Mouse (Mus musculus): ENCODE results near the gene Hyou1.

DNA sequence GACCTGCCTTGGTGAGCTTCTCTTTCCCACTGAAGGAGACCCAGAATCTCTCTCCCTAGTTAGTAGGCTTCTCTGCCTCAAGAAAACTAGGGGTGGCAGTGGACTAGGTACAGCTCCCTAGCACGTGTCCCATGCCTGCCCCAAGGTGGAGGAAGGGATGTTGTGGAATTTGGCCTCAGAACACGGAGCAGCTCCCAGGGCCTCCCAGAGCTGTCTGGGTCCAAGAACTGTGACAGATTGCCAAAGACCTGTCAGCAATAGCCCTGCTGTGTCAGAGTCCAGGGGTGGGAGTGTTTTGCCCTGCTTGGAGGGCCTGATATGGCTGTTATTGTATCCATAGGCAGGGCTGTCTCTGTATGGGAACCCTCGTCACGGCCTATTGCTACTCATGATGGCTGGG lies 21.8 kb downstream of the Hyou1 start:
- TF ChIP-seq GATA1 (IDR thresholded peaks at IDR 0.05; ENCODE audit: borderline replicate concordance, low read length) (no peak), FLI1 (IDR thresholded peaks at IDR 0.05; ENCODE audit: low read length) (no peak)
